Mouse (Mus musculus) hindbrain, embryonic 16.5 days (tissue): ENCODE measurements around the gene Dnajc10. TPM values are rescaled to one million over a fixed set of nuclear protein-coding genes. Genes with fewer than 3 reads are reported as not detected.

Experiments
- polyA plus RNA-seq: library from polyadenylated mRNA; unstranded; fragments of >200 nt; fragmentation: Nextera tagmentation; extraction: Ambion mirVana; gene quantifications from 2 replicates; pipeline ENCODE4 v1.2.1, GENCODE M21; 2015

Dnajc10 gene
- polyA plus RNA-seq, 1 experiment from 2014 or later = 61.6 TPM

Other genes starting within 250 kb of the Dnajc10 start
- 9.8 and 12.6 TPM in 2 replicates for gene Pde1a, start 186.0 kb upstream of the Dnajc10 start, polyA plus RNA-seq
- not detected in 2 replicates for gene Prdx6b, start 23.0 kb upstream of the Dnajc10 start, polyA plus RNA-seq
- gene Frzb, start 132.2 kb downstream of the Dnajc10 start, polyA plus RNA-seq = 15.2 and 20.0 TPM in 2 replicates